Mouse (Mus musculus) monocyte, adult 2 months (primary cell): Measurements from ENCODE around the gene Ngrn.

Source experiments
- DNase-seq, 2 experiments: peaks; one replicate each; pipeline ENCODE4 v3.0.0; 2022; ENCODE audit warnings: low spot score in 2 of 2, low read depth in 1 of 2

The Ngrn gene

DNA sequence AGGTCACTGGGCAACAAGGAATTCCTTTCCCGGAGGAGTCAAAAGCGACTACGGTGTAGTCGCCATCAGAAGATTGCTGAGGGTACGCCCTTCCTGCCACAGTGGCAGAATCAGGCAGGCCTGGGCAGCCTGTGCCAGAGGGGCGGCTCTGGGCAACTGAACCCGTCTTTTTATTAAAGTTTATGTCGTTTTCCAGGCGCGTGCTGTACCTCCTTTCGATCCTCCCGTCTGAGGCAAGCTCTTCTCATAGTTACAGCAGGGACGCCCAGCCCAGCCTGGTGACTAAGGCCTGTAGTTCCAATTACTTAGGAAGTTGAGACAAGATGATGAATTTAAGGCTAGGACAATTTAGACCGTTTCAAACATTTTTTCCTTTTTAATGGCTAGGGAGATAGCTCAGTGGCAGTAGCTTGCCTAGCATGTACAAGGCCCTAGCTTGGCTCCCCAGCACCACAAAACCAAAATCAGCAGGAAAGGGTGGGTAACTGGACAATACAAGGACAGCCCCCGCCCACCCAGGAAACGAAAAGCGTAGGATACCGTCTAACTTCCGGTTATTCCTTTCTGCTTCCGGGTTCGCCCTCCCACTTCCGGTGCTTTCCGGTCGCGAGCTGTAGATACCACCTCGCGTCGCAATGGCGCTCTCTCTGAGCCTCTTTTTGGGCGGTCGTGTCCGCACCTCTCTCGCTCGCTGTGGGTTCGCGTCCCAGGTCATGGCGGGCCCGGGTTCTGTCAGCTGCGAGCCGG lies at the start of gene Ngrn:
TSS of gene Ngrn (plus strand) at position 591 of the 747 bp plus-strand sequence.
- peak; percentile 41 to 61 for DNase-seq

GRCm38 (mm10) chr7:80213604-80214003 lies 47.4 kb upstream of the Ngrn start:
- DNase-seq = no peak

DNA sequence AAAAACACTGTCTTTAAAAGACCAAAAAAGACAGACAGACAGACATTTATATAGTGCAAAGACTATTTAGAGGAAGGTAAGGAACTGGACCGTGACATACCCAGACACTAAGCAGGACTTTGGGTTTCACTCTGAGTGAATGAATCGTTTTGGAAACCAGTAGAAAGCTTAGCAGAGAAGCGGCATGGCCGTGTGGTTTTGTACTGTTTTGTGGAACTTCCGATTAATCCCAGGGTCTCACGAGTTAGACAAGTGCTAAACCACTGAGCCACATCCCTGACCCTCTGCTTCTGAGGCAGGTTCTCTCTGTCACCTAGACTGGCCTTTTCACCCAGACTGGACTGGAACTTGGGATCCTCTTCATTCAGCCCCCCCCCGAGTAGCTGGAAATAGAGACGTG lies 46.6 kb upstream of the Ngrn start:
- no peak for DNase-seq

DNA sequence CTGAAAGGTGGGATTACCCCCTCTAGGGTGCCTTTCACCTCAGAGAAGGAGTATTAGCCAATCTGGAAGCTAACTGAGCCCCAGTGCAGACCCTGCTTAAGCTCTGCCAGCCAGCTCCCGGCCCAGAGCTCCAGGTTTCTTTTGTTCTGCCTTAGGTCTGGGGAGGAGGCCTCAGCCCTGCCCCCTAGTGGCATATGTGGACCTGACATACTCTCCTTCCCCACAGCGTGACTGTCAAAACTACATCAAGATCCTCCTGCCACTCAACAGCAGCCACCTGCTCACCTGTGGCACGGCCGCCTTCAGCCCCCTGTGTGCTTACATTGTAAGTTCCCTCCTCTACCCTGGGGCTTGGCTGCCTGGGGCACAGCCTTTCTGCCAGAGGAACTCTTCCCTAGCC lies 45.6 kb upstream of the Ngrn start:
- DNase-seq = peak in 1 of 2 experiments; percentile 69

- no peak for DNase-seq
These were observed 44.4 kb upstream of the Ngrn start for GRCm38 (mm10) chr7:80216566-80216965.

DNA sequence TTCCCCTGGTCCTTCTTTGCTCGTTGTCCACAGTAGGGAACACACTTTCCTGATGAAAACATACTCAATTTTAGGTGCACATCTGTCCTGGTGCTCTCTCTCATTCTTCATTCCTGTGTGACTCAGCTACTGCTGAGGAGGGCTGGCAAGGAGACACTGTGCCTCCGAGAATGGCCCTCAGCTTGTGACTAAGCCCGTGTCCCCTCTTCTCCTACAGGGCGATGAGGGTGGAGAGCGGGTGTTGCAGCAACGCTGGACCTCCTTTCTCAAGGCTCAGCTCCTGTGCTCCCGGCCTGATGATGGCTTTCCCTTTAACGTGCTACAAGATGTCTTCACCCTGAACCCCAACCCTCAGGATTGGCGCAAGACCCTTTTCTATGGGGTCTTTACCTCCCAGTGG lies 42.3 kb upstream of the Ngrn start:
- DNase-seq = no peak

GRCm38 (mm10) chr7:80220237-80220797 lies 40.7 kb upstream of the Ngrn start:
- DNase-seq = no peak

DNA sequence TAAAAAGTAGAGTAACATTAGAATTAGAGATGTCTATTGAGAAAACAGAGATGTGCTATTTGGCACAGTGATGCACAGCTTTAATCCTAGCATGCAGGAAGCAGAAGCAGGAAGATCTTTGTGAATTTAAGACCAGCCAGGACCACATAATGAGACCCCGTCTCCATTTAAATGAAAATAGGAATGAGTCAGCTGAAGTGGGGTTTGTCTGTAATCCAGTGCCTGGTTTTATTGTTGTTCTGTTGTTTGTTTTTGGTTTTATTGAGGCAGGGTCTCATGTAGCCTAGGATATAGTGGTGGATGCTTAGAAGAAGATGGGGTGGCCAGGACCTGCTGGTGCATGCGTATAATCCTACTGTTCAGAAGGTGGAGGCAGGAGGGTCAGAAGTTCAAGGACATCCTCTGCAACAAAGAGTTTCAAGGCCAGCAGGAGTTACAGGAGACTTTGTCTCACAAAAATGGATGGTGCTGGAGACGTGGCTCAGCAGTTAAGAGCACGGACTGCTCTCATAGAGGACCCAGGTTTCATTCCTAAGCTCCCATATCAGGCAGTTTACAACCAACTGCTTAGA lies 39.8 kb upstream of the Ngrn start:
- DNase-seq = no peak

- no peak for DNase-seq
These were observed 34.0 kb upstream of the Ngrn start for GRCm38 (mm10) chr7:80227065-80227464.

DNA sequence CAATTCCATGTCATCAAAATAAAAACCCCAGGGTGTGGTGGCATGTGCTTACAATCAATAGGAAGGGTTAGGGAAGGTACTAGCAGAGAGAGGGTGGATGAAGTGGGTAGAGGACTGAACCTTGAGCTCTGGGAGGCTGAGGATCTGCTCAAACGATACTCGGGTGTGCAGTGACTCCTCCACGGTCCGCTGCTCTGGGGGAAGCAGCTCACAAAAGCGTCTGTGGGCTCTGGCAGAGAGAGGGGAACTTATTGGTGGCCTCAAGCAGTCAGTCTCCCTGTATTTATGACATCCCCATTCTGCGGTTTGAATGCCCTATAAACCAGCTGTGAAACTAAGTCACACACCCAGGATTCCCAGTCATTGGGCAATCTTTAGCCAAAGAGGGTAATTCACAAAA lies 30.8 kb upstream of the Ngrn start:
- no peak for DNase-seq

- DNase-seq = peak in 1 of 2 experiments; percentile 23
These were observed 29.0 kb upstream of the Ngrn start for GRCm38 (mm10) chr7:80231971-80232488.

DNA sequence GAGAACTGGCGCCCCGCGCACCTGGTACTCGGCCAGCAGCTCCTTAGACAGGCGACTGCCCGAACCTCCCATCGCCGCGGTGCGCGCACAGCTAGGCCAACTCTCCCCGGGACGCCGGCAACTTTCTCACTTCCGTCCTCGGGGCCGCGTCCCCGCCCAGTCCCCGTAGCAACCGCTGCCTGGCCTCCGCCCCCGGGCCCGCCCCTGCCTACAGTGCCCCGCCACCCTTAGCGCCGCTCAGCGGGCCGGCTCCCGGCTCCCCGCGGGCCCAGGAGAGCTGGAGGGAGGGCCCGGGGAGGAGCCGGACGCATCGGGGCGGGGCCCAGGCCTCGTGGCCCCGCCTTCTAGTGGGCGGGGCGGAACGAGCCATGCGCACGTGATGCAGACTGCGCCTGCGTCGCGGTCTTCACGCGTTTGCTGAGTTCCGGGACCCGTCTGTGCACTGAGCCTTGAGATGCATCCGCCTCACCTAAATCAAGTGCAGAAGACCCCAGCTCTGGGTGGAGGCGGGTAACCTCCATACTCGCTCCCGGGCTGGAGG lies 28.5 kb upstream of the Ngrn start, which contains the start of the genes Cib1 and Gdpgp1:
TSS of gene Cib1 (minus strand) at position 325 of the 541 bp plus-strand sequence.
TSS of gene Gdpgp1 (plus strand) at position 377 of the 541 bp plus-strand sequence.
- DNase-seq = peak; percentile 93 to 96

DNA sequence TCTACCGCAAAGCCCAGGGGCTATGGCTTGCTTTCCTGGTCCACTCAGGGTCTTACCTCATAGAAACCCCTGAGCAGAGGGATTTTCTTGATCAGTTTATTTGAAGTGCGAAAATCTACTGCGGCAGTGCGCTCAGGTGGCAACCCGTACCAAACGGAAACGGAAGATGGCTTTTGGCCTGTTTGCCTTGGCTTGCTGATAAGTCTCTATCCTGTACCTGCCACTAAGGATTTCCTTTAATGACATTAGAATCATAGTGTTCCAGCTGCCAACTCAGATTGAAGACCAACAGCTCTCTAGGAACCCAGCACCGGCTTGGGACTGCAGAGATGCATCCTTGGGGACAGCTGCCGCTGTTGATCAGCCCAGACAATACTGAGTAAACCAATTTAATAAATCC lies 27.2 kb upstream of the Ngrn start:
- no peak for DNase-seq

- no peak for DNase-seq
These were observed 22.5 kb upstream of the Ngrn start for GRCm38 (mm10) chr7:80238542-80238941.

- DNase-seq = no peak
These were observed 19.4 kb upstream of the Ngrn start for GRCm38 (mm10) chr7:80241661-80242060.

DNA sequence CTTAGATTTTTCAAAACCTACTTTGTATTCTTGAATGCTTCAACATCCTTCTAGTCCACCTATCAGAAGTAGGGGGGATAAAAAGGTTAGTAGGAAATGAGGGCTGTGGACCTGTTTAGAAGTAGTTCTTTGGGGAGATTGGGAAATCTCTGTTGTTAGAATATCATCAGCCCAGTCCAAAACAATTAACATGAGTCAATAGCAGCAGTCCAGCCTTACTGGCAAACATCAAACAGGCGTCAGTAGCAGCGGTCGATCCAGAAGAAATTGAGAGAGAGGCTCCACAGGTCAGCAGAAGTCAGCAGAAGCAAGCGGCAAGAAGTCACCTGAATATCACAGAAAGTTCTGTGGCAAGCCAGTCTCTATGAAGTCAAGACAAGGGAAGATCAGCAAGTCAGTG lies 16.2 kb upstream of the Ngrn start:
- no peak for DNase-seq

- DNase-seq = peak; percentile 93 to 94
These were observed 14.8 kb upstream of the Ngrn start, which contains the start of gene Ttll13 for GRCm38 (mm10) chr7:80246148-80246721. Gene Ttll13, plus strand, starts transcription at chr7:80246376.

DNA sequence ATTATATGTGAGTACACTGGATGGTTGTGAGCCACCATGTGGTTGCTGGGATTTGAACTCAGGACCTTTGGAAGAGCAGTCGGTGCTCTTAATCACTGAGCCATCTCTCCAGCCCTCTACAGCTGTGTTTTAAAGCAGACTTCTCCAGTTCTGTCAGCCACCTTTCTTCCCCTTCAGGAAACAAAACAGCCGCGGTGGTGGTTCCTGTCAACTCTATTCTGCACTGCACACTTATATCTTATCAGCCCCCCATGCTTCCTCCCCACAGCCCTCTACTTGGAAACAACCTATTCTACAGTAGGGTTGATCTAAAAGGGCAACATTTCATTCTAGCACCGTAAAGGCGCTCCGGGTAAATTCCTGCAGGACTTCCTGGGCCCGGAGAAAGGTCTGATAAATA lies 14.2 kb upstream of the Ngrn start:
- no peak for DNase-seq

DNA sequence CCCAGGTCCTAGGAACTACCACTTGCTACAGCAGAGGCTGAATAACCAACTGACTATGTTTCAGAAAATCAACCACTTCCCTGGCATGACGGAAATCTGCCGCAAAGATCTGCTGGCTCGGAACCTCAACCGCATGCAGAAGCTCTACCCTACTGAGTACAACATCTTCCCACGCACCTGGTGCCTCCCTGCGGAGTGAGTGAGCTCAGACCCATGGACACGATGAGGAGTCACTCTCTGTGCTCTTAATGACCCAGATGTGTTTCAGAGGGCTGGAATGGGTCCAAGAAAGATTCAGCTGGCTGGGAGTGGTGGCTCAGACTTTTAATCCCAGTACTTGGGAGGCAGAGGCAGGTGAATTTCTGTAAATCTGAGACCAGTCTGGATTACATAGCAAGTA lies 8.6 kb upstream of the Ngrn start:
- no peak for DNase-seq

- no peak for DNase-seq
These were observed 8.1 kb upstream of the Ngrn start for GRCm38 (mm10) chr7:80252886-80253285.

- no peak for DNase-seq
These were observed 5.0 kb upstream of the Ngrn start for GRCm38 (mm10) chr7:80255981-80256380.
